In the genomic region with DNA sequence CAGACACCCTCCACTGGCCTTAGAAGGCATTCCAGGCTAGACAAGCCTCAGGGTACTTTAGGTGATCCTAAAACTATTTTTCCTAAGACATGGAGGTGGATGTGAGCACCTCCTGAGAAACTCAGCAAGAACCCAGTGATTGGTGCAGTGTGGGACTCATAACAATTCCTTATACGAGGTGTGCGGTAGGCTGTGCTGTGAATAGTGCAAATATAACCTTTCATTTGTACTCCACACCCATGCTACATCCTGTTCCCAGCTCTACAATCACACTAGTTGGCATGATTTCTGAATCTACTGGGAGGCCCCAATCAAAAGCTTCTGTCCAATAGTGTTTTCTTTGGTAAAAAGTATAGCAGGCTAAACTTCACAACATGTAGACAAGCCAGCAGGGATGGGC, we compare ENCODE assay signal across 1 mouse cellular context.
TF ChIP-seq lines count a peak whose summit lies in the region.

No protein-coding gene starts in this region.

TF ChIP-seq in CH12.LX, 34 proteins besides CTCF, POLR2A, EP300 and RAD21:
- TF ChIP-seq USF1 (IDR thresholded peaks at IDR 0.05; ENCODE audit: low read depth, low read length) (no peak), MXI1 (IDR thresholded peaks at IDR 0.05; ENCODE audit: low read depth, low read length) (no peak), ZKSCAN1 (IDR thresholded peaks at IDR 0.05; ENCODE audit: borderline replicate concordance, low read depth, low read length) (no peak), UBTF (IDR thresholded peaks at IDR 0.05; ENCODE audit: low read depth, low read length) (no peak), POLR2AphosphoS2 (IDR thresholded peaks at IDR 0.05; ENCODE audit: low read depth, low read length) (no peak), JUND (conservative IDR thresholded peaks at IDR 0.05; ENCODE audit: low read depth, low read length) (no peak), TCF12 (IDR thresholded peaks at IDR 0.05; ENCODE audit: low read depth, low read length) (no peak), SIN3A (IDR thresholded peaks at IDR 0.05; ENCODE audit: low read length) (no peak), ZNF384 (IDR thresholded peaks at IDR 0.05; ENCODE audit: low read depth, low read length) (no peak), ZC3H11A (IDR thresholded peaks at IDR 0.05; ENCODE audit: low read depth, low read length) (no peak), JUN (IDR thresholded peaks at IDR 0.05; ENCODE audit: insufficient read depth, low read depth, low read length) (no peak), MAFK (IDR thresholded peaks at IDR 0.05; ENCODE audit: insufficient replicate concordance, low read length) (no peak), ETS1 (conservative IDR thresholded peaks at IDR 0.05; ENCODE audit: low read depth, low read length) (no peak)
